Mouse (Mus musculus) lung, embryonic 16.5 days (tissue): ENCODE results near the gene Dcp1a. TPM values are rescaled to one million over a fixed set of nuclear protein-coding genes. Genes with fewer than 3 reads are reported as not detected.

ENCODE experiments used
- ATAC-seq: fragments of 200-750 bp; cut with Nextera tagmentation; 2 replicates; pipeline ENCODE4 v1.8.0; 2017; ENCODE audit warnings: low read depth, mild to moderate bottlenecking, moderate library complexity
- H3K27ac ChIP-seq: fragments of 300-500 bp; sonication (generic); 2 replicates; pipeline ENCODE4 v1.5.1; 2014; ENCODE audit warnings: mild to moderate bottlenecking, control low read depth, low read length
- H3K27me3 ChIP-seq: fragments of 300-500 bp; sonication (generic); 2 replicates; pipeline ENCODE4 v1.6.1; 2014; ENCODE audit warnings: low read depth, low read length, mixed read lengths; ENCODE audit not compliant: control insufficient read depth, insufficient read depth
- H3K36me3 ChIP-seq: fragments of 300-500 bp; sonication (generic); 2 replicates; pipeline ENCODE4 v1.6.1; 2014; ENCODE audit warnings: low read length; ENCODE audit not compliant: control insufficient read depth, insufficient read depth
- H3K4me1 ChIP-seq: fragments of 300-500 bp; sonication (generic); replicated peaks from 2 replicates; pipeline ENCODE4 v1.6.1; 2014; ENCODE audit warnings: low read length, mixed read lengths; ENCODE audit not compliant: control insufficient read depth, insufficient read depth
- H3K4me2 ChIP-seq: fragments of 300-500 bp; sonication (generic); 2 replicates; pipeline ENCODE4 v1.6.1; 2014; ENCODE audit warnings: low read depth, low read length, control low read depth
- H3K4me3 ChIP-seq: fragments of 300-500 bp; sonication (generic); 2 replicates; pipeline ENCODE4 v1.5.1; 2014; ENCODE audit warnings: mild to moderate bottlenecking, low read length, control low read depth
- H3K9ac ChIP-seq: fragments of 300-500 bp; sonication (generic); 2 replicates; pipeline ENCODE4 v1.6.1; 2014; ENCODE audit warnings: low read length, control low read depth
- H3K9me3 ChIP-seq: fragments of 300-500 bp; sonication (generic); 2 replicates; pipeline ENCODE4 v1.6.1; 2016; ENCODE audit warnings: low read length; ENCODE audit not compliant: control insufficient read depth
- WGBS: fragments of 180-500 bp; shearing (Covaris S2); extraction: QIAGEN DNeasy Blood & Tissue Kit; methylation state at CpG from one replicate; pipeline ENCODE4 v1.1.7; 2014; 5-methylcytosine and 5-hydroxymethylcytosine counted together
- polyA plus RNA-seq: library from polyadenylated mRNA; unstranded; fragments of >200 nt; fragmentation: Nextera tagmentation; extraction: Ambion mirVana; gene quantifications from 2 replicates; pipeline ENCODE4 v1.2.1, GENCODE M21; 2015

Dcp1a gene
- polyA plus RNA-seq, 1 experiment from 2014 or later, result 24.8 TPM

GRCm38 (mm10) chr14:30550232-30551070 lies 71.1 kb downstream of the Dcp1a start:
- Histone ChIP-seq H3K4me3 (peak overlapping the region; percentile 86), H3K4me1 (peaks cover 27% of the 10 kb centered on the region), H3K4me2 (peak overlapping the region; percentile 93), H3K27ac (no peak overlapping the region), H3K27me3 (no peaks in the 10 kb centered on the region), H3K36me3 (no peaks in the 10 kb centered on the region), H3K9me3 (no peaks in the 10 kb centered on the region), H3K9ac (peak overlapping the region; percentile 90)
- ATAC-seq, result no peak
- 21% methylated on average over 8 of the region's 8 CpGs for WGBS

GRCm38 (mm10) chr14:30551509-30551908 lies 72.2 kb downstream of the Dcp1a start:
- Histone ChIP-seq H3K4me3 (peak overlapping the region; percentile 86), H3K27me3 (no peaks in the 10 kb centered on the region), H3K27ac (peak overlapping the region; percentile 24; the same call in 1 of the 2 replicates), H3K9ac (peak overlapping the region; percentile 39; the same call in 1 of the 2 replicates), H3K9me3 (no peaks in the 10 kb centered on the region), H3K4me1 (peaks cover 27% of the 10 kb centered on the region), H3K4me2 (peak overlapping the region; percentile 93), H3K36me3 (no peaks in the 10 kb centered on the region)
- ATAC-seq, result no peak
- 16% methylated on average over 5 of the region's 5 CpGs for WGBS

GRCm38 (mm10) chr14:30551981-30552380 lies 72.6 kb downstream of the Dcp1a start:
- H3K4me2 ChIP-seq, result peak overlapping the region; percentile 93; the same call in 1 of the 2 replicates
- no peak overlapping the region for H3K4me3 ChIP-seq
- H3K9me3 ChIP-seq, result no peaks in the 10 kb centered on the region
- no peak overlapping the region for H3K9ac ChIP-seq
- ATAC-seq, result no peak
- no peak overlapping the region for H3K27ac ChIP-seq
- no peaks in the 10 kb centered on the region for H3K36me3 ChIP-seq
- no peaks in the 10 kb centered on the region for H3K27me3 ChIP-seq
- peaks cover 27% of the 10 kb centered on the region for H3K4me1 ChIP-seq
- 87% methylated on average over 2 of the region's 2 CpGs for WGBS

GRCm38 (mm10) chr14:30553185-30553584 lies 73.8 kb downstream of the Dcp1a start:
- ATAC-seq, result no peak
- WGBS, result 82% methylated on average over 4 of the region's 4 CpGs
- H3K9me3 ChIP-seq, result no peaks in the 10 kb centered on the region
- H3K4me1 ChIP-seq, result peaks cover 24% of the 10 kb centered on the region
- H3K27ac ChIP-seq, result no peak overlapping the region
- H3K9ac ChIP-seq, result no peak overlapping the region
- no peak overlapping the region for H3K4me2 ChIP-seq
- no peaks in the 10 kb centered on the region for H3K27me3 ChIP-seq
- H3K4me3 ChIP-seq, result no peak overlapping the region
- no peaks in the 10 kb centered on the region for H3K36me3 ChIP-seq

- Histone ChIP-seq H3K4me2 (no peak overlapping the region), H3K27me3 (no peaks in the 10 kb centered on the region), H3K27ac (no peak overlapping the region), H3K9ac (no peak overlapping the region), H3K4me1 (peaks cover 10% of the 10 kb centered on the region), H3K36me3 (peaks cover 27% of the 10 kb centered on the region), H3K4me3 (no peak overlapping the region), H3K9me3 (no peaks in the 10 kb centered on the region)
- WGBS, result 60% methylated on average over 2 of the region's 2 CpGs
- ATAC-seq, result no peak
Observed at GRCm38 (mm10) chr14:30556651-30557050, 77.3 kb downstream of the Dcp1a start.

GRCm38 (mm10) chr14:30557730-30558129 lies 78.4 kb downstream of the Dcp1a start:
- Histone ChIP-seq H3K4me1 (peaks cover 9% of the 10 kb centered on the region), H3K9ac (no peak overlapping the region), H3K36me3 (peaks cover 27% of the 10 kb centered on the region), H3K4me2 (no peak overlapping the region), H3K27me3 (no peaks in the 10 kb centered on the region), H3K9me3 (no peaks in the 10 kb centered on the region), H3K27ac (peak overlapping the region; percentile 58), H3K4me3 (no peak overlapping the region)
- 0 out of 2 replicates have a peak, but pooled peaks have one; percentile 37 for ATAC-seq
- WGBS, result 68% methylated on average over 9 of the region's 9 CpGs

- Histone ChIP-seq H3K9ac (no peak overlapping the region), H3K36me3 (peaks cover 27% of the 10 kb centered on the region), H3K27ac (no peak overlapping the region), H3K27me3 (no peaks in the 10 kb centered on the region), H3K9me3 (no peaks in the 10 kb centered on the region), H3K4me3 (no peak overlapping the region), H3K4me1 (peaks cover 9% of the 10 kb centered on the region), H3K4me2 (no peak overlapping the region)
- ATAC-seq, result no peak
- WGBS, result 88% methylated on average over 17 of the region's 17 CpGs
Observed at GRCm38 (mm10) chr14:30559321-30559850, 80.1 kb downstream of the Dcp1a start.

GRCm38 (mm10) chr14:30560803-30561389 lies 81.6 kb downstream of the Dcp1a start:
- Histone ChIP-seq H3K9me3 (no peaks in the 10 kb centered on the region), H3K27me3 (no peaks in the 10 kb centered on the region), H3K4me1 (peaks cover 9% of the 10 kb centered on the region), H3K27ac (no peak overlapping the region), H3K9ac (no peak overlapping the region), H3K4me2 (no peak overlapping the region), H3K4me3 (no peak overlapping the region), H3K36me3 (peaks cover 40% of the 10 kb centered on the region)
- 92% methylated on average over 13 of the region's 13 CpGs for WGBS
- ATAC-seq, result 0 out of 2 replicates have a peak, but pooled peaks have one; percentile 7
